Mouse (Mus musculus) bone marrow, adult 2 months (tissue): ENCODE results near the gene Dnmt1. TPM values are rescaled to one million over a fixed set of nuclear protein-coding genes. Genes with fewer than 3 reads are reported as not detected.

Source experiments
- H3K27ac ChIP-seq: fragments of 200-500 bp; 2 replicates; pipeline ENCODE4 v1.5.1; 2012; ENCODE audit warnings: low read depth, mild to moderate bottlenecking, control low read depth, inconsistent platforms, low read length; ENCODE audit not compliant: control insufficient read depth, poor library complexity, insufficient read depth
- H3K4me1 ChIP-seq: fragments of 200-500 bp; 2 replicates; pipeline ENCODE4 v1.6.1; 2011; ENCODE audit warnings: low read length; ENCODE audit not compliant: control insufficient read depth, insufficient read depth
- H3K4me3 ChIP-seq: fragments of 200-500 bp; replicated peaks from 2 replicates; pipeline ENCODE3; 2011; ENCODE audit warnings: mild to moderate bottlenecking, low read depth, low read length, control low read depth; ENCODE audit not compliant: control insufficient read depth
- CTCF ChIP-seq: fragments of 200-500 bp; IDR thresholded peaks from 2 replicates; pipeline ENCODE4 v1.5.1; 2011; ENCODE audit warnings: low read length, control low read depth; ENCODE audit not compliant: control insufficient read depth, insufficient read depth
- POLR2A ChIP-seq: fragments of 200-500 bp; IDR thresholded peaks from 2 replicates; pipeline ENCODE4 v1.6.1; 2011; ENCODE audit warnings: low read depth, mild to moderate bottlenecking, control low read depth, low read length, borderline replicate concordance; ENCODE audit not compliant: control insufficient read depth
- whole genome bisulfite sequencing: fragments of 180-500 bp; shearing (Covaris S2); methylation state at CpG from one replicate; pipeline ENCODE4 v1.1.7; 2018; 5-methylcytosine and 5-hydroxymethylcytosine counted together
- polyA plus RNA-seq: library from polyadenylated mRNA; stranded (reverse); fragments of >200 nt; gene quantifications from 2 replicates; pipeline ENCODE4 v1.2.4, GENCODE M21; 2011; ENCODE audit warnings: low replicate concordance; ENCODE audit not compliant: missing spikeins, insufficient read depth, insufficient read length

Gene Dnmt1
- polyA plus RNA-seq, 1 experiment, result 98.4 TPM

DNA sequence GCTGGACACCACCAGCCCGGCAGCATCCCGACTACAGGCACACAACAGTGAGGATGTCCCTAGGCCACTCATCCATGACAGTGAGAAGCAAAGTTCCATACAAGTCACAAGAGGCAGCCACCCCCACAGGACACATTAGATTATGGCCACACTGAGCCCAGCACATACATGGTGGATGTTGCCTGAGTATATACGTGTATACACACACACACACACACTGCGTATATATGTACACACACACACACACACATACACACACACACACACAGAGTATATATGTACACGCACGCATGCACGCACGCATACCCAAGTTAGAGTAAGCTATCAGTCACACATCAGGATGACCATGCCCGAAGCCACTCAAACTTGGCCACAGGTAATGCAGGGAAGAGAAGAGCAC, 64.3 kb downstream of the Dnmt1 start:
- Histone ChIP-seq H3K4me3 (no peak overlapping the region), H3K4me1 (no peaks in the 10 kb centered on the region; the same call in 1 of the 2 replicates), H3K27ac (no peak overlapping the region)
- 97% methylated on average over 9 of the region's 9 CpGs for WGBS
- TF ChIP-seq POLR2A, result no peak
- no peak for TF ChIP-seq CTCF

GRCm38 (mm10) chr9:20894629-20895028, 65.1 kb downstream of the Dnmt1 start:
- WGBS, result 90% methylated on average over 15 of the region's 15 CpGs
- Histone ChIP-seq H3K4me3 (no peak overlapping the region), H3K4me1 (peaks cover 2% of the 10 kb centered on the region; the same call in 1 of the 2 replicates), H3K27ac (no peak overlapping the region)
- TF ChIP-seq POLR2A, result no peak
- no peak for TF ChIP-seq CTCF

DNA sequence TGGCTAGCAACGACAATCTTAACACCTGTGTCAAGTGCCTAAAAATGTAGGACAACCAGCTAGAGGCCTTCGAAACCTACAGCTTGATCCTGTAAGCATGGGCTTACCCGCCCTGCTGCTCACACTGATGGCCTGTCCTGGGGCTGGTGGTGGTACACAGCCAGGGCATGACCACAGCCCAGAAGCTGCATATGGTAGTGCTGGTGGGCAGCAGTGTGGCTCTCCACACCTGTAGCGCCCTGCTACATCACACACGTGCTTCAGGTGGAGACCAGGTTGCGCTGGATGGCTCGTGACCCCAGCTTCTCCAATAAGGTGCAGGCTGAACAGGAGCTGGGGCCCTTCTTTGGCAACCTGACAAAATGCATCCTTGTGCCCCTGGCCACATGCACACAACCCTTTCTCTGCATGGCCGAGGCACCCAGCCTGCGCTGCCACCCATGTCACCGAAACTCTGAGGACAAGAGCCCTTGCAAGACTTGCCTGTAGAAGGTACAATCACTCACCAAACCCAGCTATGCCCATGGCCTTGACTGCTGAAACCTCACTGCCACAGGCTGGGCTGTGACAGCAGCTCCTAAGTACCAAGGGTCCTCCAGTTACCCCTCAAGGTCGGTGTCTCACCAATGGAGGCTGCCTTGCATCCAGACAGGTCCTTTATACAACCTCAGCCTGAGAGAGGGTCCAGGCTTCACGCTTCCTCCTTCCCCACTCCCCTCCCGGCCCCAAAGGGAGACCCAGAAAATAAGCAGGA, 65.9 kb downstream of the Dnmt1 start:
- WGBS, result 81% methylated on average over 13 of the region's 13 CpGs
- Histone ChIP-seq H3K4me1 (peaks cover 2% of the 10 kb centered on the region; the same call in 1 of the 2 replicates), H3K4me3 (no peak overlapping the region), H3K27ac (no peak overlapping the region)
- TF ChIP-seq CTCF (no peak), POLR2A (no peak)

DNA sequence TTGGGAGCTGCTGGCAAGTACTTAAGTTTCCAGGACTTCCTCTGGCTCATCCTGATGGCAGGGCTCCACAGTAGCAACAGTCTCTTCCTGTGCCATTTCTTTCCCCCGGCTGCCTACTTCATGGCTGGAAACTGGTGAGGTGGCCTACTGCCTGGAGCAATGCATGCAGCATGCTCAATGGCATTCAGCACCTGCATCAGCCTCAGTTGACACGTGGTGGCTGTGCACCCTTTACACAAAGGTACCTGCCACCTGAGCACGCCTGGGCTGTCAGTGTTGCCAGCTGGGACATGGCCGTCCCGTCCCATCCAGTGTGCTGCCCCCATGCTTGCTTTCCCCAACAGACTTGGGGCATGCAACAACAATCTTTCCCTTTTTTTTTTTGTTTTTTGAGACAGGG, 66.6 kb downstream of the Dnmt1 start:
- TF ChIP-seq CTCF (no peak), POLR2A (no peak)
- no peak overlapping the region for H3K27ac ChIP-seq
- H3K4me1 ChIP-seq, result peaks cover 2% of the 10 kb centered on the region; the same call in 1 of the 2 replicates
- WGBS, result 72% methylated on average over 5 of the region's 5 CpGs
- no peak overlapping the region for H3K4me3 ChIP-seq

GRCm38 (mm10) chr9:20892104-20892653, 67.5 kb downstream of the Dnmt1 start:
- Histone ChIP-seq H3K4me3 (no peak overlapping the region), H3K4me1 (peaks cover 2% of the 10 kb centered on the region; the same call in 1 of the 2 replicates), H3K27ac (no peak overlapping the region)
- TF ChIP-seq CTCF, result no peak
- TF ChIP-seq POLR2A, result no peak
- WGBS, result 69% methylated on average over 5 of the region's 5 CpGs

DNA sequence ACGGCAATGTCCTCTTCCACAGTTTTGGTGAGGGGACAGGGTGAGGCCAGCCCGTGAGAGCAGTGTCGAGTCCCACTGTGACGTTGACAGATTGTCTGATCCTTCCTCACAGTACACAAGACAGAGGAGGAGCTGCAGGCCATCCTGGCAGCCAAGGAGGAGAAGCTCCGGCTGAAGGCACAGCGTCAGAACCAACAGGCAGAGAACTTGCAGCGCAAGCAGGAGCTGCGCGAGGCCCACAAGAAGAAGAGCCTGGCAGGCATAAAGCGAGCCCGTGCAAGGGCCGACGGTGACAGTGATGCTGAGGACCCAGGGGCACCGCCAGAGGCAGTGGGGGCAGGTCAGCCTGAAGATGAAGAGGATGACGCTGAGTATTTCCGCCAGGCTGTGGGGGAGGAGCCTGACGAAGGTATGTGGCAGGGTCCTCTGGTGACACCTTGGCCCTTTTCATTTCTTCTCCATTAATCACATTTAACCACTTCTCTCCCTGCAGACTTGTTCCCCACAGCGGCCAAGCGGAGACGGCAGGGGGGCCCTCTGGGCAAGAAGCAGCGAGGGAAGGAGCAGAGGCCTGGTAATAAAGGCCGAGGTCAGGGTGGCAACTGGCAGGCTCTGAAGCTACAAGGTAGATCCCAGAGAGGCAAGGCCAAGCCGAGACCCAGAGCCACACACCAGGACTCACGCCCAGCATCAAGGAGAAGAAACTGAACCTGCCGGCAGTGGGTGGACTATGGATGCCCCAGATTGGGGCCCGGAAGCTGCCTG, 68.2 kb downstream of the Dnmt1 start:
- 86% methylated on average over 26 of the region's 26 CpGs for WGBS
- no peak overlapping the region for H3K4me3 ChIP-seq
- TF ChIP-seq CTCF (no peak), POLR2A (no peak)
- H3K4me1 ChIP-seq, result peaks cover 2% of the 10 kb centered on the region; the same call in 1 of the 2 replicates
- no peak overlapping the region for H3K27ac ChIP-seq

DNA sequence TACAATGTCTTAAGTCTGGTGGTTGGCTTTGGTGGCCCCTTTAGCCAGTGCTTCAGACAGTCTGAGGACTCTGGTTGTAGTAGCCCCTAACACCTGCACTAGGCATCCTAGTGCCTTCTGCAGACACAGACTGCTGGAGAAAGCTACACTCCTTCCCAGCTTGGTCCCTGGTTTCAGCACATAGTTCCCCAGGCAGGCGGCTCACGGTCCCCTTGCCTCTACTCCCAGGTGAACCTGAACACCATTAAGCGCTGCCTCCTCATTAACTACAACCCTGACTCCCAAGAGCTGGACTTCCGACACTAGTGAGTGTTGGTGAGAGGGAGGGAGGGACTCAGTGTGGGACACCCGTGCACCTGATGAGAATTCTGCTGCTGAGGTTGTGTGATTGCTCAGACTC, 69.3 kb downstream of the Dnmt1 start:
- H3K27ac ChIP-seq, result no peak overlapping the region
- H3K4me1 ChIP-seq, result peaks cover 2% of the 10 kb centered on the region; the same call in 1 of the 2 replicates
- TF ChIP-seq POLR2A (no peak), CTCF (no peak)
- H3K4me3 ChIP-seq, result no peak overlapping the region
- 85% methylated on average over 5 of the region's 5 CpGs for WGBS
